Mouse (Mus musculus) G1E-ER4 (cell line): ENCODE results near the gene Fnbp1. TPM values are rescaled to one million over a fixed set of nuclear protein-coding genes. Genes with fewer than 3 reads are reported as not detected.
A peak's percentile ranks its signal among the peaks of the same experiment; 100 is the strongest.

Experiments
- GATA1 ChIP-seq: IDR thresholded peaks from one replicate; pipeline ENCODE4 v1.8.0; 2012; ENCODE audit warnings: low read length, inconsistent platforms
- polyA plus RNA-seq: library from polyadenylated mRNA; stranded (reverse); fragments of >175 nt; gene quantifications from 2 replicates; pipeline ENCODE4 v1.2.3, GENCODE M21; 2012

The Fnbp1 gene
- polyA plus RNA-seq, 1 experiment: 90.3 TPM

GRCm38 (mm10) chr2:31092939-31093338, 48.9 kb downstream of the Fnbp1 start:
- TF ChIP-seq GATA1: no peak

DNA sequence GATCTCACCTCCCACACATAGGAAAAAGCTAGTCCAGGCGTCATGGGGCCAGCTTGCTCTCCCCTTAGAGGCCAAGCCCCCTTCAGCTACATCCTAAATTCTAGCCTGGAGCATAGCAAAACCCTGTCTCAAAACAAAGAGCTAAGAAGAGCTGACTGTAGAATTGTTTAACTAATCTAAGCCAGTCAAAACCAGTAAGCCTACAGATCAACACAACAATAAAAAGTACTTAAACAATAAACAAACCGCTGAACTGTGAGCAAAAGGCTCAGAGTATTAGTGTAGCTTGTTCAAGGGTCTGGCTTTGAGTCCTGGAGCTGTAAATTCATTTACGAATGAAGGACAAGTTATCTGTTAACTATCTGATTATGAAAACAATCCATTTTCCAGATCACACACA, 50.6 kb downstream of the Fnbp1 start:
- TF ChIP-seq GATA1: no peak

- no peak for TF ChIP-seq GATA1
Observed at GRCm38 (mm10) chr2:31089607-31090006, 52.2 kb downstream of the Fnbp1 start.

DNA sequence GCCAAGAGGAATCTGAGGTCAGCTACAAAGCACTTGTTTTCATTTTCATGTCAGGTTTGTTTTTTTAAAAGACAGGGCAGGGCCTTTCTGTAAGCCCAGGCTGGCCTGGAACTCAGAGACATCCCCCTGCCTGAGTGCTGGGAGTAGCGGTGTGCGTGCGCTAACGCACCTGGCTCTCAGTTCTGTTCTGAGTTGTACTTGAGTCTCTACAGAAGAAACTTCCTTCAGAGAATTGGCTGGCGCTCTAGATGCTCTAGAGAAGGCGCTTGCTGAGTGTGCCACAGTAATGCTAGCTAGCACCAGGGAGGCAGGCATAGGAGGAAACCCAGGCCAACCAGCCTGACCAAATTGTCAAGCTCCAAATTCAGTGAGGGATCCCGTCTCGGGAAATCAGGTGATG, 52.9 kb downstream of the Fnbp1 start:
- no peak for TF ChIP-seq GATA1

DNA sequence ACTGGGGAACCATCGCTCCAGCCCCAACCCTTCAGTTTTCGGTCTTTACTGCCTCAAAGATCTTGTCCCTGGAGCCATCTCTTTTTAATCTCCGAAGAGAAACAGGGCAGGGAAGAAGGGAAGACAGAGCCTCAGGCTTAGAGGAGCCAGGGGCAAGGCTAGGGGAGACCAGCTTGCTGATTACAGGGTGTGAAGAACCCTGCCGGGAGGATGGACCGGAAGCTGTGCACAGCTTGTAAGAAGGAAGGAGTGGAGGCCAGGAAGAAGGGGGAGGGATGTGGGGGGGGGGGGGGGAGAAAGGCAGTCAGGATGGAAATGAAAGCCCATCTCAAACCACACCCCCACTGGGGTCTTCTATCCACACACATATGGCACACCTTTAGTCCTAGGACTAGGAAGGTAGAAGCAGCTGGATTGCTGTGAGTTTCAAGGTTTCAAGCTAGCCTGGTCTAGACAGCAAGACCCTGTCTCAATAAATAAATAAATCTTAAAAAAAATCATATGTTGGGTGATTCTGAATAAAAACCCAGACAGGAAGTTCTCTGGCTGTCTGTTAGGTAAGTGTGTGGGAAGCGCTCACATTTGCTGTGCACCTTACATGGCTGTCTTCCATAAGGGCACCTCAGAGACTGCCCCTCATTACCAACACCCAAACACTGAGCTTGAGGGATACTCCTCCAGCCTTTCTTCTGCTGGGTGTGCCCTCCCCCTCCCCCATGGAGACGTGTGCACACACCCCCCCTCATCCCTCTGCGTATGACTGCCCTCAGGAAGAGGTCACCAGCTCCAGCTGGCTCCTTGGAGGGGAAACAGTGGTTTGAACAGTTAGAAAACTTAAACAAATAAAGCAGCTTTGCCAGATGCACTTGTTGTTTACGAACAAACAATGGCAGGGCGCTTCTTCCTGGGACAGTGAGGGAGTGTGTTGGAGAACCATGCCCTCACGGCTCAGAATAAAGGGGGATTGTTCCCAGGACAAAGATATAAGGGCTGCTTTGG, 53.8 kb downstream of the Fnbp1 start:
- no peak for TF ChIP-seq GATA1

- TF ChIP-seq GATA1: no peak
Observed at GRCm38 (mm10) chr2:31087085-31087484, 54.7 kb downstream of the Fnbp1 start.

DNA sequence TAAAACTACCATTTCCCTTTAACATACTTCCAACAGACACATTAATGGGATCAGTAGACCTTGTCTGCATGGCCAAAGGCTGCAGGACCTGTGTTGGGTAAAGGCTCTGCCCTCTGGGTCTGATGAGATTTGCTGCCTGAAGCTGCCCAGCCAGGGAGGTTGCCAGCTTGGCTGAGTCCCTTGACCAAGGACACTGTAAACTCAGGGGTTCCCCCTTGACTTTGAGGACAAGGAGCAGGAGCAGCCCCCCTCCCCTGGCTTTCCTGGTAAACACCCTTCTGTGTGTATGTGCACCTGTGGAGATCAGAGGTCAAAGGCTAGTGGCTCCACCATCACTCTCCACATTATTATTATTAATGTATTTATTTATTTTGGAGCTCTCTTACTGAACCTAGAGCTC, 55.3 kb downstream of the Fnbp1 start:
- TF ChIP-seq GATA1: no peak

GRCm38 (mm10) chr2:31084169-31084850, 57.5 kb downstream of the Fnbp1 start:
- TF ChIP-seq GATA1: no peak

- no peak for TF ChIP-seq GATA1
Observed at GRCm38 (mm10) chr2:31083372-31083771, 58.4 kb downstream of the Fnbp1 start.

DNA sequence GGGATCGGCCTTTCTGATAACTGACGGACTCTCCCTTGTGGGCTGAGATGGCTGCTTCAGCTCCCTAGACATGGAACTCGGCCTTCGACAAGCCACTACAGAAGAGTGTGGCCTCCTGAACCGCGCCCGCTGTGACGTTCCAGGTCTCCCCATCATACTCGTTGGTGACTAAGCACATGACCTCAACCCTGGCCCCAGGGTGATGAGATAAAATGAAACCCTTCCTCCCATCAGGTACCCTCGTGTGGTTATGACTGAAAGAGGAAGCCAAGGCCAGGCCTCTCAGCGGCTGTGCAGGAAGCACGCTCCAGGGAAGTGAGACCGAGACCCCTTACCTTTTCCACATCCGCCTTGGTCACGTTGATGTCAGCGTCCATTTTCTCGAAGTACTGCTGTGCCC, 59.2 kb downstream of the Fnbp1 start:
- peak; percentile 4 for TF ChIP-seq GATA1

- TF ChIP-seq GATA1: peak; percentile 85
Observed at GRCm38 (mm10) chr2:31081349-31081748, 60.5 kb downstream of the Fnbp1 start.

GRCm38 (mm10) chr2:31079117-31079516, 62.7 kb downstream of the Fnbp1 start:
- TF ChIP-seq GATA1: no peak

DNA sequence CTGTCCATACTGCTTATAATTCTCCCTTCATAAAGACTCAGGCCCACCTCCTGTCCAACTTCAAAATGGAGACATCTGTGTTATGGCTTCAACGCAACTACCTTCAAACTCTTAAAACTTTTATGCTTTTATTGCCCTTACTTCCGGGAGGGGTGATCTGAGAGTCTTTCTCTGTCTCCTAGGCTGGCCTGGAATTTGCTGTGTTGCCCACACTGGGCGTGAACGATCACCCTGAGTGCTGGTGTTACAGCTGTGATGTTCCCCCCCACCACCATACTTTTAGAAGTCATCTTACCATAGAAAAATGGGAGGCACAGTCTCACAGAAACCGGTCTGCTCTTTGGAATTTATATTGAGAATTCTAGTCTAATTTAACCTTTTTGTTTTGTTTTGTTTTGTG, 64.2 kb downstream of the Fnbp1 start:
- no peak for TF ChIP-seq GATA1

DNA sequence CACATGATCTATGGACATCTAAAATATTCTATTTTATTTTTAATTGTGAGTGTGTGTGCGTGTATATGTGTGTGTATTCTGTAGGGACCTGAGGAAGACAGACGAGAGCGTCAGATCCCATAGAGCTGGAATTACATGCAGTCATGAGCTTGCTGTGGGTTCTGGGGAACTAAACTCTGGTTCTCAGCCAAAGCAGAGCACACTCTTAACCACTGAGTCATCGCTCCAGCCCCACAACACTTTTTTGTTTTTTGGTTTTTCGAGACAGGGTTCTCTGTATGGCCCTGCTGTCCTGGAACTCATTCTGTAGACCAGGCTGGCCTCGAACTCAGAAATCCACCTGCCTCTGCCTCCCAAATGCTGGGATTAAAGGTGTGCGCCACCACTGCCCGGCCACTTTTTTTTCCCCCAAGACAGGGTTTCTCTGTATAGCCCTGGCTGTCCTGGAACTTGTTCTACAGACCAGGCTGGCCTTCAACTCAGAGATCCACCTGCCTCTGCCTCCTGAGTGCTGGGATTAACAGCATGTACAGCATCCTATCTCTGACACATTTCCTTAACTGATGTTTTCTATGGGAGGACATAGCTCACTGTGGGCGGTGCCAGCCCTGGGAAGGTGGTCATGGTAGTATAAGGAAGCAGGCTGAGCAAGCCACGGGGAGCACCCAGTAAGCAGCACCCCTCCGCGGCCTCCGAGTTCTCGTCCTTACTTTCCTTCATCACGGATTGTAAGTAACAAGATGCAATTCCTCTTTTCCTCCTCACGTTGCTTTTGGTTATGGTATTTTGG, 65.3 kb downstream of the Fnbp1 start:
- no peak for TF ChIP-seq GATA1

DNA sequence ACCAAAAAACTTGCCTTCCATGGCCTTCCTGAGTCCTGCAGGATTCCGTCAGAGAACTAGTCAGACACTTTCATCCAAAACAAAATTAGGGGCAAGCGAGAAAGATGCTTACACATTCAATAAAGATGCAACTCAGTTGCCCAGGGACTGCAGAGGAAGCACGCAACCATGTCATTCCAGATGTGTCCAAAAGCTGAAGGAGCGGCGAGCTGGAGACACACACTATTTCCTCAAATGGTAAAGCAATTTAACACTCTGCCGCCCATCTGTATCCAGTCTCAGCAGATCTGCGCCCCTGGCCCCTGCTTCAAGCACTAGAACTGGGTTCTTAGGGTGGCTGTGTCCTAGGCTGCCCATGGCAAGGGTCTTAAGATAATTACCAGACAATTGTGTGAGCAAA, 66.0 kb downstream of the Fnbp1 start:
- no peak for TF ChIP-seq GATA1

GRCm38 (mm10) chr2:31075168-31075567, 66.6 kb downstream of the Fnbp1 start:
- TF ChIP-seq GATA1: no peak
